Mouse (Mus musculus): ENCODE results near the gene Crocc. TPM values are rescaled to one million over a fixed set of nuclear protein-coding genes. Genes with fewer than 3 reads are reported as not detected.
A peak's percentile ranks its signal among the peaks of the same experiment; 100 is the strongest.

The Crocc gene
- total RNA-seq (2021), result 1 to 10 TPM; 4.1 to 4.3 TPM
- long read RNA-seq, experiment 1, full-length matches to known transcripts, result 1 of 7 reads
- long read RNA-seq, experiment 1, partial matches to known transcripts, result 2 of 7 reads
- long read RNA-seq, experiment 1, other reads (novel, unspliced or antisense), result 4 of 7 reads
- long read RNA-seq, experiment 2, partial matches to known transcripts, result 0 of 2 reads
- long read RNA-seq, experiment 2, other reads (novel, unspliced or antisense), result 2 of 2 reads

DNA sequence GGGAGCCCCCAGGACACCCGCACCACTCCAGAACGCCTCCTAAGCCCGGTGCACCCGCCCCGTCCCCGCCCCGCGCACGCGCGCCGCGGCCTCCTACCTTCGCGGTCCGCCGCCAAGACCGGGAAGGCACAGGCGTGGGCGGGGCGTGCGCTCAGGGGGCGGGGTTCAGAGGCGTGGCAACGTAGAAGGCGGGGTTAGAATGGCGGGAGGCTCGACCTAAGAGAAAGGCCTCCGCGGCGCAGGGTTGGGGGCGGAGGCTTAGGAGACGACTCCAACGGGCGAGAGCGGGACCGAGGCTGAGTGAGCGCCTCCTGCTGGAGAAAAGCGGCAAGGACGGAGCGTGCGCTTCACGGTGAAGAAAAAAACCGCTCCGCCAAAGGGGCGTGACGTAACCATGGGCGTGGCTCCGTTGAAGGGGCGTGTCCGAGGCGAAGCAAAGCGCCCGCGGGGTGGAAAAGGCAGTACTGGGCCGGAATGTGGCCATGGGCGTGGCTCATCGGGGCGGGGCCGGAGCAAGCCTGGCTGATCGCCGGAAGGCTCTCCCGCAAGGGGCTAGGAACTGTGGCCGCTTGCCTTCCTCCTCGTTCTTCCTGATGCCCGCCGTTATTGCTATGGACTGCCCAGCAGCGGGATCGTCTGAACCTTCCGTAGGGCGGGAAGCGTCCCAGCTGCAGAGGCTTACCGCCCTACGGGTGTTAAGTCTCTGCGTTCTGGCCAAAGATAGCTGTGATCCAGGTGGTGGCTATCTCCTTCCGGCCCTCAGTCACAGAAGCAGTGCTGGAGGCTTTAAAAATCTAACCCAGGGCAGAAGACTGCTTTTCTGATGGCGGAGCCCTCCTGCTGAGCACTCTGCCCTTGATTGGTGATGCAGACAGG lies at the start of gene Crocc:
Gene Crocc (minus strand): TSS at position 125 of the 876 bp plus-strand sequence.
- peak; percentile 99 to 100 for DNase-seq

DNA sequence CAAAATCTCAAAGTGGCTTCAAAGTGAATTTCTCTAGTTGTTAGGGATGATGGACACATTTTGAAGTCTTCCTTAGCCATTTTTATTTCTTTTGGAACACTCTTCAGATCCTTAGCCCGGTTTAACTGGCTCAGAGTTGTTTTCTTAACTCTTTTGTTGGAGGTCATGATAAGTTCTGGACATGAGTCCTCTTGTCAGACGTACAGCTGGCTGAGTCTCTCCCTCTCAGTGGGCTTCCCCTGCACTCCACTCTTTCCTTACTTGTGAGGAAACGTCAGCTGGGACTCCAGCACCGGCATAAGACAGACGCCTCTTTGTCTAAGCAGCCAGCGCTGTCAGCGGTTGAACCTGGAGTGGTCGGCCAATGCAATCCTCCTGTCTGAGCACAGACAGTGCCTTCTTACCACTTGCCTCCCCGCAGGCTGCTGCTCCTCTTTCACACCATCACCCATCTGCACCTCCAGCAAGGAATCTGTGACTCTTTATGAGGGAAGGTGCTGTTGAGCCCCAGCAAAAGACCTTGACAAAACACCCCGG lies 47.9 kb upstream of the Crocc start:
- DNase-seq, result no peak

DNA sequence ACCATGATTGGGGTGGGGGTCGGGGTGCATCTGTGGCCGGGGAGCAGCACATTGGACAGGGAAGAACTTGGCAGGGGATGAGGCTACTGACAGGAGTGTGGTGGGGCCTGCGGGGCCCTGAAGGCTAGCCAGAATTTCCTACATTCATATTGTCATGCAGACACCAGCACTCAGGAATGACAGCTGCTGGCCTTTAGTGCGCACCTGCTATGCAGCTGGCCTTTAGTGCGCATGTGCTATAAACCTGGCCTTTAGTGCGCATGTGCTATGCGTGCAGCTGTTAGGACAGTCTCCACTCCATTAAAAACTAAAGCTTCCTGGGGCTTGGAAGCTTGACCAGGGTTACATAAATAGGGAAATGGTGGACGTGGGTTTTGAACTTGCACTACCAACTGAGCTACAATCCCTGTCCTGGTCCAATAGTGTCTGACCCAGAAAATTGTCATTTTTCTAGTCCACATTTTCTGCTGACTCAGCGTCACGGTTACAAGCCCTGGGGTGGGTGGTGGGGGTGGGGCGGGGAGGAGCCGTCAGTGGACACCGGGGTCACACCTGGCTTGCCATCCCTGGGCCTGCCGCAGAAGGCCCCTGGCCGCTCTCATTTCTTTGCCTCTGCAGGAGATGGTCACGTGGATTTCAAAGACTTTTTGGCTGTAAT lies 46.3 kb upstream of the Crocc start:
- DNase-seq, result no peak

DNA sequence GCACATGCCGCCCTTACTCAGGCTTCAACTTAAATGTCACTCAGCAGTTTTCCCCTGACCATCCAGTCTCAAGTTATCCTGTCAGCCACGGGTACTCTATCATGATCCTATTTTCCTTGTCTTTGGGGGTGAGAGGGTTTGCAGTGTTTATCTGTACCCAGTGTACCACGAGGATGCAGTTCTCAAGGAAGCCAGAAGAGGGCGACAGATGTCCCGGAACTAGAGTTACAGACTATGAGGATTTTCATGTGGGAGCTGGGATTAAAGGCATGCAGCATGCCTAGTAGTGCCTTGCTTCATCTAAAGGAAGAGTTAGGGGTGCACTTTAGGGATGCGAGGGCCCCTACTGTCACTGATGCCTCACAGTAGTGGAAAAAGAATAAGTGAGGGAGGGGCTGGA lies 41.5 kb upstream of the Crocc start:
- DNase-seq, result no peak

DNA sequence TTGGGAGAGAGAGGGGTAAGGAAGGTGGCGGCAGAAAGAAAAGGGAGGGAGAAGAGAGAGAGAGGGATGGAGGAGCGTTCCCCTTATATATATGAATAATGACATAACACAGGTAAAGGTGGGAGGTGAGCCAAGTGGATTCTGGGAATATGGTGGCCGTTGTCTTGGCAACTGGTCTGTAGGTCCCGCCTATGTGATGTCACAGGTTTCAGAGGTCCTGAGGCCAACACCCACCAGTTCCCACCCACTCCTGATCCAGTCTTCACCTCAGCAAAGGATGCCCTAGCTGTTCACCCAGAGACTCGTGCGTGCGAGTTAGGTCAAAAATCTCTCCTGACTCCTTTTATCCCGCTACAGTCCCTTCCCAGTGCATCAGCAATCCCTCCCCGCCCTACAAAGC lies 40.9 kb upstream of the Crocc start:
- DNase-seq, result no peak

GRCm38 (mm10) chr4:141099956-141100355 lies 39.6 kb upstream of the Crocc start:
- no peak for DNase-seq

GRCm38 (mm10) chr4:141098935-141099334 lies 38.6 kb upstream of the Crocc start:
- no peak for DNase-seq

- no peak for DNase-seq
Observed at GRCm38 (mm10) chr4:141096710-141097109, 36.4 kb upstream of the Crocc start.

DNA sequence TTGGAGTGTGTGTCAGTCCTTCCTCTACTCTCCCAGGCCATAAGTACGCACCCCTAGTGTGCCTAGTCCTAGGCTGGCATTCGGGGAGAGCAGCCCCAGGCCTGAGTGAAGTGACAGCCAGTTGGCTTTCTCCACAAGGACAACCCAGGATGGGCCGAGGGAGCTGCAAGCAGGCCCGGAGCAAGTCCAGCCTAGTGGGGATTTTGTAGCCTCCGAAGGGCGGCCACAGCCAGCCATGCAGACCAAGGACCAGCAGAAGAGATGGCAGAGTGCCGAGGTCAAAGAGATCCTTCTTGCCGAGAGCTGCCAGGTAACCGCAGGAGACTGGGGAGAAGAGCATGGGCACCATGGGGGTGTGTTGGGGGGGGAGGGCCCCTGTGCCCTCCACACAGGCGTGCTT lies 34.7 kb upstream of the Crocc start:
- no peak for DNase-seq

GRCm38 (mm10) chr4:141088714-141089113 lies 28.4 kb upstream of the Crocc start:
- DNase-seq, result no peak

- no peak for DNase-seq
Observed at GRCm38 (mm10) chr4:141088033-141088432, 27.7 kb upstream of the Crocc start, which contains the start of gene Spata21. Spata21 (plus strand) TSS chr4:141088333.

- no peak for DNase-seq
Observed at GRCm38 (mm10) chr4:141086862-141087261, 26.5 kb upstream of the Crocc start.

GRCm38 (mm10) chr4:141078510-141079137 lies 18.3 kb upstream of the Crocc start:
- no peak for DNase-seq

DNA sequence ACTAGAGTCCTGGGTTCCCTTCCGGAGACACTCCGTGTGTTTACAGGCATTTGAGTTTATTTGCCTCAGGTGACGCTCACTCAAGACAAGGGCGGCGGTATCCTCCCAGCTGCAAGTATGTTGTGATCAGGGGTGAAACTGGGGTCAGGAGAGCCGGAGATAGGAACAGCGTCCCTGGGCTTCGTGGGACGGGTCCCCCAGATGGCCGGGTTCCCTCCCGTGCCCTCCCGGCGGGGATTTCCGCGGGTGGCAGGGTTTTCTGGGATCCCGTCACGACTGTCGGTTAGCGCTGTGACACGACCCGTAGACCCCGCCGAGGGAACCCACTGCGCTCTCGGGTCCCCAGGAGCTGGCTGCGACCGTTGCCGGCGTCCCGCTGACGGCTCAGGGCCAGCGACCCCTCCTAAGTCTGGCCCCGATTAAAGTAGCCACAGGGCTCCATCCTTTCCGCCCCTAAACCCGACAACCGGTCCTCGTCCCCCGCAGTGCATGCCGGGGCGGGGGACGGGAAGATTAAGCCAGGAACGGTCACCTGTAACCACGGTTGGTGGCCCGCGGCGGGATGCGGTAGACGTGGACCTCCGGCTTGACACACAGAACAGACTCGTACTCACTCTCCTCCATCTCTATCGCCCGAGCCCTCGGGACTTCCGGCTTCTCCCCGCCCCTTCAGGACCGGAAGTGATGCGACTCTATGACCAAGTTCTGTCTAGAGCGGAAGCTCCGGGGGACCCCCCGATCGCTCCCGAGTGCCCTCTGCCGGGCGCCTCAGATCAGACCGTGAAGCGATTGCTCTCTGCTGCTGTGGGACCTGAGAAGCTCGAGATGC lies 17.5 kb upstream of the Crocc start, which contains the start of gene Necap2:
Gene Necap2 (minus strand): TSS at position 677 of the 829 bp plus-strand sequence.
- DNase-seq, result peak; percentile 96 to 97

- DNase-seq, result peak in 1 of 2 experiments; percentile 68
Observed at GRCm38 (mm10) chr4:141076761-141077506, 16.6 kb upstream of the Crocc start.

GRCm38 (mm10) chr4:141074109-141074508 lies 13.8 kb upstream of the Crocc start:
- no peak for DNase-seq

- peak; percentile 84 to 85 for DNase-seq
Observed at GRCm38 (mm10) chr4:141073661-141074060, 13.3 kb upstream of the Crocc start.

DNA sequence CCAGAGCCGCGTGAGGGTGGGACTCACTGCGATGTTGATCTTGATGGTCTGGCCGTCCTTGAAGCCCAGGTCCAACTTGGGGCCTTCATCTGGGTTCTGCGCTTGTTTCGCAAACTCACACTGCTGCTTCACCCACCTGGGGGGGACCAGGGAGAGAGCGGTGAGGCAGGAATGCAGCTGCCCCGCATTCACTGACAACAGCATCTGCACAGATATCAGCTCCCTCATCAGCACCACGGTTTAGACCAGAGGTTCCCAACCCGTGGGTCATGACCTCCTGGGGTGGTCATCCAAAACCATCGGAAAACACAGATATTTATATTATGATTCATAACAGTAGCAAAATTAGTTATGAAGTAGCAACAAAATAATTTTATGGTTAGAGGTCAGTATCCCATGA lies 12.2 kb upstream of the Crocc start:
- no peak for DNase-seq

GRCm38 (mm10) chr4:141069731-141070130 lies 9.4 kb upstream of the Crocc start:
- peak; percentile 53 to 72 for DNase-seq

GRCm38 (mm10) chr4:141068655-141069054 lies 8.3 kb upstream of the Crocc start:
- DNase-seq, result no peak
